Mouse (Mus musculus) lung, embryonic 14.5 days (tissue): ENCODE measurements around the gene Eef2k. TPM values are rescaled to one million over a fixed set of nuclear protein-coding genes. Genes with fewer than 3 reads are reported as not detected.

Experiments used
- ATAC-seq: fragments of 200-750 bp; cut with Nextera tagmentation; 2 replicates; pipeline ENCODE4 v1.8.0; 2017; ENCODE audit warnings: mild to moderate bottlenecking, moderate TSS enrichment, moderate library complexity; ENCODE audit not compliant: insufficient read depth
- DNase-seq: peaks from one replicate; pipeline ENCODE4 v3.0.0-alpha.2; 2015
- H3K27ac ChIP-seq: fragments of 300-500 bp; sonication (generic); 2 replicates; pipeline ENCODE4 v1.5.1; 2014; ENCODE audit warnings: low read depth, mild to moderate bottlenecking, moderate library complexity
- H3K27me3 ChIP-seq: fragments of 300-500 bp; sonication (generic); 2 replicates; pipeline ENCODE4 v1.6.1; 2014; ENCODE audit warnings: low read length, control low read depth; ENCODE audit not compliant: insufficient read depth
- H3K36me3 ChIP-seq: fragments of 300-500 bp; sonication (generic); 2 replicates; pipeline ENCODE4 v1.6.1; 2014; ENCODE audit warnings: control low read depth; ENCODE audit not compliant: insufficient read depth
- H3K4me1 ChIP-seq: fragments of 300-500 bp; sonication (generic); 2 replicates; pipeline ENCODE4 v1.6.1; 2014; ENCODE audit warnings: antibody characterized with exemption, control low read depth; ENCODE audit not compliant: insufficient read depth
- H3K4me2 ChIP-seq: fragments of 300-500 bp; sonication (generic); 2 replicates; pipeline ENCODE4 v1.6.1; 2014; ENCODE audit warnings: mild to moderate bottlenecking
- H3K4me3 ChIP-seq: fragments of 300-500 bp; sonication (generic); 2 replicates; pipeline ENCODE4 v1.5.1; 2014; ENCODE audit warnings: low read depth, low read length
- H3K9ac ChIP-seq: fragments of 300-500 bp; sonication (generic); 2 replicates; pipeline ENCODE4 v1.6.1; 2014
- H3K9me3 ChIP-seq: fragments of 300-500 bp; sonication (generic); 2 replicates; pipeline ENCODE4 v1.6.1; 2016; ENCODE audit warnings: low read depth, low read length, control low read depth
- CTCF ChIP-seq: IDR thresholded peaks from 2 replicates; pipeline ENCODE4 v1.5.1; 2016; ENCODE audit warnings: antibody characterized with exemption, low read depth
- WGBS: fragments of 180-500 bp; shearing (Covaris S2); extraction: QIAGEN DNeasy Blood & Tissue Kit; methylation state at CpG from one replicate; pipeline ENCODE4 v1.1.7; 2014; 5-methylcytosine and 5-hydroxymethylcytosine counted together
- polyA plus RNA-seq: library from polyadenylated mRNA; unstranded; fragments of >200 nt; fragmentation: Nextera tagmentation; extraction: Ambion mirVana; gene quantifications from 2 replicates; pipeline ENCODE4 v1.2.1, GENCODE M21; 2014

The Eef2k gene
- polyA plus RNA-seq, 1 experiment from 2014 or later = 11.2 TPM

- Histone ChIP-seq H3K4me1 (no peaks in the 10 kb centered on the region), H3K4me3 (no peak overlapping the region), H3K4me2 (no peak overlapping the region), H3K27me3 (no peaks in the 10 kb centered on the region), H3K9ac (no peak overlapping the region), H3K27ac (no peak overlapping the region), H3K36me3 (no peaks in the 10 kb centered on the region), H3K9me3 (no peaks in the 10 kb centered on the region)
- no peak for TF ChIP-seq CTCF
- 88% methylated on average over 4 of the region's 4 CpGs for WGBS
- ATAC-seq (no peak), DNase-seq (no peak)
Observed at GRCm38 (mm10) chr7:120819386-120819785, 23.2 kb upstream of the Eef2k start.

- peak; percentile 42 for ATAC-seq
Observed at GRCm38 (mm10) chr7:120823248-120823647, 19.4 kb upstream of the Eef2k start.

GRCm38 (mm10) chr7:120825097-120825496 is 17.5 kb upstream of the Eef2k start:
- TF ChIP-seq CTCF = no peak
- Histone ChIP-seq H3K4me2 (no peak overlapping the region), H3K4me1 (no peaks in the 10 kb centered on the region), H3K27me3 (0 out of 2 replicates have a peak, but pooled peaks cover 7% of the 10 kb centered on the region), H3K9ac (no peak overlapping the region), H3K4me3 (no peak overlapping the region), H3K9me3 (no peaks in the 10 kb centered on the region), H3K27ac (no peak overlapping the region), H3K36me3 (no peaks in the 10 kb centered on the region)
- DNase-seq = no peak
- no peak for ATAC-seq
- WGBS = 52% methylated on average over 2 of the region's 2 CpGs

More at GRCm38 (mm10) chr7:120823248-120823647, 19.4 kb upstream of the Eef2k start:
- Histone ChIP-seq H3K9ac (no peak overlapping the region), H3K36me3 (no peaks in the 10 kb centered on the region), H3K4me2 (no peak overlapping the region), H3K4me1 (no peaks in the 10 kb centered on the region), H3K27me3 (0 out of 2 replicates have a peak, but pooled peaks cover 3% of the 10 kb centered on the region), H3K4me3 (no peak overlapping the region), H3K27ac (no peak overlapping the region), H3K9me3 (no peaks in the 10 kb centered on the region)
- TF ChIP-seq CTCF = peak; percentile 93
- WGBS = 20% methylated on average over 5 of the region's 5 CpGs
- peak; percentile 87 for DNase-seq

- peak; percentile 44 for DNase-seq
- H3K4me1 ChIP-seq = no peaks in the 10 kb centered on the region
Observed at GRCm38 (mm10) chr7:120826408-120826807, 16.2 kb upstream of the Eef2k start.

GRCm38 (mm10) chr7:120830431-120831381 is 11.9 kb upstream of the Eef2k start:
- no peak for TF ChIP-seq CTCF
- peak overlapping the region; percentile 55 for H3K9ac ChIP-seq
- H3K4me2 ChIP-seq = peak overlapping the region; percentile 95
- peak; percentile 79 for DNase-seq
- 1% methylated on average over 46 of the region's 46 CpGs for WGBS
- H3K4me1 ChIP-seq = no peaks in the 10 kb centered on the region
- H3K36me3 ChIP-seq = no peaks in the 10 kb centered on the region
- H3K9me3 ChIP-seq = no peaks in the 10 kb centered on the region
- 0 out of 2 replicates have a peak, but pooled peaks cover 7% of the 10 kb centered on the region for H3K27me3 ChIP-seq
- ATAC-seq = peak; percentile 35
- peak overlapping the region; percentile 69; the same call in 1 of the 2 replicates for H3K27ac ChIP-seq
- peak overlapping the region; percentile 58 for H3K4me3 ChIP-seq

More at GRCm38 (mm10) chr7:120826408-120826807, 16.2 kb upstream of the Eef2k start:
- peak; percentile 74 for TF ChIP-seq CTCF
- no peak overlapping the region for H3K27ac ChIP-seq
- no peak overlapping the region for H3K9ac ChIP-seq
- 18% methylated on average over 3 of the region's 3 CpGs for WGBS
- H3K27me3 ChIP-seq = 0 out of 2 replicates have a peak, but pooled peaks cover 7% of the 10 kb centered on the region
- no peaks in the 10 kb centered on the region for H3K9me3 ChIP-seq
- H3K36me3 ChIP-seq = no peaks in the 10 kb centered on the region
- ATAC-seq = no peak
- H3K4me3 ChIP-seq = no peak overlapping the region
- no peak overlapping the region for H3K4me2 ChIP-seq

- H3K27ac ChIP-seq = no peak overlapping the region
Observed at GRCm38 (mm10) chr7:120834426-120834825, 8.2 kb upstream of the Eef2k start.

GRCm38 (mm10) chr7:120834863-120835372 is 7.7 kb upstream of the Eef2k start:
- H3K27me3 ChIP-seq = 0 out of 2 replicates have a peak, but pooled peaks cover under 1% of the 10 kb centered on the region
- H3K9me3 ChIP-seq = no peaks in the 10 kb centered on the region
- 8% methylated on average over 14 of the region's 14 CpGs for WGBS

More at GRCm38 (mm10) chr7:120834426-120834825, 8.2 kb upstream of the Eef2k start:
- H3K36me3 ChIP-seq = no peaks in the 10 kb centered on the region
- peak overlapping the region; percentile 62 for H3K4me2 ChIP-seq
- DNase-seq (no peak), ATAC-seq (no peak)
- H3K9me3 ChIP-seq = no peaks in the 10 kb centered on the region
- WGBS = 47% methylated on average over 6 of the region's 6 CpGs
- H3K4me3 ChIP-seq = peak overlapping the region; percentile 59
- no peak overlapping the region for H3K9ac ChIP-seq
- 0 out of 2 replicates have a peak, but pooled peaks cover 4% of the 10 kb centered on the region for H3K27me3 ChIP-seq
- no peaks in the 10 kb centered on the region for H3K4me1 ChIP-seq
- TF ChIP-seq CTCF = no peak

More at GRCm38 (mm10) chr7:120834863-120835372, 7.7 kb upstream of the Eef2k start:
- H3K4me1 ChIP-seq = no peaks in the 10 kb centered on the region
- H3K36me3 ChIP-seq = no peaks in the 10 kb centered on the region
- H3K4me3 ChIP-seq = peak overlapping the region; percentile 59
- H3K9ac ChIP-seq = peak overlapping the region; percentile 48
- peak overlapping the region; percentile 62 for H3K4me2 ChIP-seq
- no peak for TF ChIP-seq CTCF
- peak; percentile 87 for ATAC-seq
- peak overlapping the region; percentile 72 for H3K27ac ChIP-seq
- DNase-seq = peak; percentile 87
